Mouse (Mus musculus): ENCODE results near the gene Cpsf6. TPM values are rescaled to one million over a fixed set of nuclear protein-coding genes. Genes with fewer than 3 reads are reported as not detected.

The Cpsf6 gene
- total RNA-seq, 2 experiments from 2014 or later: 107 to 114 TPM

DNA sequence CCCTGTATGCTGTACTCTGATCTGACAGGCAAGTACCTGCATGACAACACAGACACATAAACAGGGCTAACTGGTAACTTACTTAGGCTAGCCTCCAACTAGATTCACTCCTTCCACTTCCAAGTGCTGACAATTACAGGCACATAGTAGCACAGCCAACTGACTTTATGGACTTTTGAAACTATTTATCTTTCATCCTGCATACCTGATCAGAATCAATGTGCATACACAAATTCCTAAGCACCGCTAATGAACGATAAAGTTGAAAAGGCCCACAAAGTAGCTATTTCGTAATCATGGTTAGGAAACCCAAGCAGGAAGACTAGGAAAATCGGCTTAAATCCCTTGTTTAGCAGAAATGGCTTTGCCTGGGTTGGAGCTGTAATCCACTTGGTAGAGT is 36.8 kb downstream of the Cpsf6 start:
- DNase-seq (ENCODE audit: low spot score in 2 of 2): no peak

DNA sequence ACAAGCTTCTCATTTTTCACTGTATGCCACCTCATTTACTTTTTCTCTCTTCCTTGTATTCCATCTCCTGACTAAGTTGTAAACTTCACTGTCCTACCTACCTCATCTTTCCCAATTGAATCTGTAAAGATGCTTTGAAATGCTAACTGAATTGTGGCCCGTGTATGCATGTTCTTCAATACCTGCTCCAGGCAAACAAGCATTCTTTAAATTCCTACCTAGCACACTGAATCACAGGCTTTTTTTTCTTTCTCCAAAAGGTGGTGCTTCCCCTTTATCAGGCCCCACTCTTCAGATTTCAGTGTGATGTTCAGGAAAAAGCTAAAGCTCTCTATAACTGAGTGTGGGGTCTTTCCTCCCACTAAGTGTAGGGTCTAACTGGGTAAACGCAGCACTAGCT is 37.4 kb downstream of the Cpsf6 start:
- DNase-seq (ENCODE audit: low spot score in 2 of 2): no peak

- no peak for DNase-seq (ENCODE audit: low spot score in 2 of 2)
Observed at GRCm38 (mm10) chr10:117341029-117341428, 38.8 kb downstream of the Cpsf6 start.

DNA sequence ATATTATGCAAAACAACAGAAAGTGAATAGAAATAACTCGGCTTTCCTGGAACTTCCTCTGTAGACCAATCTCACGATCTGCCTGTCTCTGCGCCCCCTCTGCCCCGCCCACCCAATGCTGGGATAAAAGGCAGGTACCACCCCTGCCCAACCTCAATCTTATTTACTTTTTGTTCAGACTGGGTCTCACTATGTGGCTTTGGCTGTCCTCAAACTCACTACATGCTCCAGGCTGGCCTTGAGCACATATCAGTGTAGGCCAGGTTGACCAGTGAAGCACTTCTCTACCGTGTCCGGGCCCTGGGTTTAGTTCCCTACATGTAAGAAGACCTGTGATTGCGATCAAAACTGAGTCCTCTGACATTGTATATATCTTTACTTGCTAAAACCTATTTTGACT is 40.6 kb downstream of the Cpsf6 start:
- DNase-seq (ENCODE audit: low spot score in 2 of 2): no peak

GRCm38 (mm10) chr10:117337946-117338345 is 41.9 kb downstream of the Cpsf6 start:
- DNase-seq (ENCODE audit: low spot score in 2 of 2): no peak

GRCm38 (mm10) chr10:117335649-117336048 is 44.2 kb downstream of the Cpsf6 start:
- DNase-seq (ENCODE audit: low spot score in 2 of 2): no peak

GRCm38 (mm10) chr10:117330521-117330920 is 49.3 kb downstream of the Cpsf6 start:
- DNase-seq (ENCODE audit: low spot score in 2 of 2): no peak

DNA sequence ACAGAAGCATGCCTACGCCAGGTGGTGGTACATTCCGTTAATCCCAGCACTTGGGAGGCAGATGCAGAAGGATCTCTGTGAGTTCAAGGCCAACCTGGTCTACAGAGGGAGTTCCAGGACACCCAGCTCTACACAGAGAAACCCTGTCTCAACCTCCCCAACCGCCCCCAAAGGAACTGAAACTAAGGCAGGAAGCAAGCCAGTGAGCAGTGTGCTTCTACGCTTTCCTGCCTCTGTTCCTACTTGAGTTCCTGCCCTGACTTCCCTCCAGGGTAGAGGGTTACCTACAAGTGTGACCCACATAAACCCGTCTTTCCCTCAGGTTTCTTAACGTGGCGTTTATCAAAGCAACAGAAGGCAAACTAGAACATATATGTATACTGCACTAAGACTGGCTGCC is 56.0 kb downstream of the Cpsf6 start:
- DNase-seq (ENCODE audit: low spot score in 2 of 2): no peak

- no peak for DNase-seq (ENCODE audit: low spot score in 2 of 2)
Observed at GRCm38 (mm10) chr10:117322630-117323029, 57.2 kb downstream of the Cpsf6 start.

GRCm38 (mm10) chr10:117320571-117320981 is 59.2 kb downstream of the Cpsf6 start:
- no peak for DNase-seq (ENCODE audit: low spot score in 2 of 2)

DNA sequence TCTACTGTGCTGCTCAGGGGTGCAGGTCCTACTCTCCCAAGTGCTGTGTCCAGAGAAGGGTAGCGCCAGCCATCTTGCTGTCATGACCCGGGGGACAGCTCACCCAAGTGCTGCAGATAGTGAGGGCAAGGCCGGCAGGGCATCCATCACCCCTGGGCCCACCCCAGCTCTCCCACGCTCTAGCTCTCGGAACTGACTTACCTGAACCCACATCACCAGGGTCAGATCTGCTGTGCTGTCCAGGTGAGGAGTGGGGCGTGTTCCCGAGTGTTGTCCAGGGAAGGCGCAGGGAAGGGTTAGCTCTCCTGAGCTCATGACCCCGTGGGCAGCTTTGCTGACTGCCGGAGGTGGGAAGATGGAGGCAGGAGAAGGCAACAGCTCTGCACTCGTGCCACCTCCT is 63.4 kb downstream of the Cpsf6 start:
- DNase-seq (ENCODE audit: low spot score in 2 of 2): no peak

- no peak for DNase-seq (ENCODE audit: low spot score in 2 of 2)
Observed at GRCm38 (mm10) chr10:117313133-117313532, 66.7 kb downstream of the Cpsf6 start.

GRCm38 (mm10) chr10:117312168-117312567 is 67.6 kb downstream of the Cpsf6 start:
- no peak for DNase-seq (ENCODE audit: low spot score in 2 of 2)

DNA sequence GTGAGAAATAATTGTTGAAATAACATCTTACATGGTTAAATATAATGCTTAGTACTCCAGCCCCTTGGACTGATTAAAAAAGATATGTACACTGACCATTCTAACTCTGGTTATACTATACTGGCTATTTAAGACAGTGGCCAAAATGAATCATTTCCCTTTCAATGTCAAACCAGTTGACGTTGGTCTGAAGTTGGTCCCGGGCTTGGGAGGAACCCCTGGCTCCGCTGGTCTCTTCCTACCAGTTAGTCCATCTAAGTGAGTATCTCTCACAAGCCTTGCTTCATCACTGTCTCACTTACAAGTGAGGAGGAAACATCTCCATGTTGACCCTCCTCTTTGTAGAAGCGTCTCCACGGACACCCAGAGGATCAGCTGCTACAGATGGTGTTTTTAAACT is 75.4 kb downstream of the Cpsf6 start:
- no peak for DNase-seq (ENCODE audit: low spot score in 2 of 2)

DNA sequence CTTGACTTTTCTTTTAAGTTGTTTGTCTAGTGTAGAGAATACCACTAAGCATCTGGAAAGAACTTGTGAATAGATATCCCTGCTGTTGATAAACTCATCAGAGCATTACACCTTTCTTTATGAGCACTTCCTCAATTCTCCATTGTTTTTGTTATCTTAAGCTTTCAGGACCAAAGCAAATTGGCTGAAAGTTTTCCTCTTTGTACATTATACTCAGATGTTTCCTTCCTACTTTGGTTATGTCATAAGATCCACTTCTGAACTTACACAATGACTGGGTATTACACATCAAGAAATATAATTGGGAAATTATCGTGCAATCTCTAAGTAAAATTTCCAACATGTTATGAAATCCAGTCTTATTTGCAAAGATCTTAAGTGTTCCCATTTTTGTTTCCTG is 78.1 kb downstream of the Cpsf6 start:
- no peak for DNase-seq (ENCODE audit: low spot score in 2 of 2)

GRCm38 (mm10) chr10:117299901-117300520 is 79.8 kb downstream of the Cpsf6 start:
- DNase-seq (ENCODE audit: low spot score in 2 of 2): no peak

DNA sequence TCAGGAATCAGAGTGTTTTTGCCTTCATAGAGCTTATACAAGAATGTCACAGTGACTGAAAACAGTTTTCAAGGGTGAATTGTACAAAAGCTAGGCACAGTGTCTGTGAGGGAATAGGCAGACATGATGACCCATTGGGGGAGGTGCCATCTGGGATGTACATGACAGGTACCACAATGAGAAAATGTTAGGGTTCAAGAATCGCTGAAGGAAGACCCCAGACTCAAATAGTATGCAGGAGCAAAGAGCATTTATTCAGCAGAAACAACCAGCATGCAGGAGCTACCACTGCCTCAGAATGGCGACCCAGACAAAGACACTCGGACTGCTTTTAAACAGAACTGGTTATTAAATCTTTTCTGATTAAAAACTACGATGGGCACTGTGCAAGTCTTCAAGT is 80.7 kb downstream of the Cpsf6 start:
- no peak for DNase-seq (ENCODE audit: low spot score in 2 of 2)

DNA sequence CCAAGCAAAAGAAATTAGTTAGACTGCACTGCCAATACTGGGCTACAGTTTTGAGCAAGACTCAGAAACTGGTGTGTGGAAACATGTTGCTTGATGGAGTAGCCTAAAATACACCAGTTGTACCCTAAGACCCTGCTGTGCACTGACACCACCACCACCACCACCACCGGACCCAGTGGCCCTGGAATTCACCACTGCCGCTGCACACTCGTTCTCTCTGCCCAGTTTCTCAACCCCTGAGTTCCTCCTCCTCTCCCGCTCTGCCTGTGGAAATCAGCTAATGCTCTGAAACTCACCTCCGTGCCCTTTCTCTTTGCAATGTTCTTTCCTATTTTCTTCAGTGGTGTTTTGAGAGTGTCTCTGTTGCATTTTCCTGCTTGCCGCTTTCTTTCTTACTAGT is 81.5 kb downstream of the Cpsf6 start:
- DNase-seq (ENCODE audit: low spot score in 2 of 2): no peak

Other genes with a start within 250 kb of the Cpsf6 start
- 10 to 100 TPM; 28.0 to 30.0 TPM for gene Frs2, start 231.5 kb downstream of the Cpsf6 start, total RNA-seq (2021)
- gene Yeats4, start 155.5 kb downstream of the Cpsf6 start, total RNA-seq (2021): 10 to 100 TPM; 44.1 to 46.6 TPM
- gene 9530003J23Rik, start 141.3 kb downstream of the Cpsf6 start, total RNA-seq (2021): not detected
- gene Lyz2, start 97.7 kb downstream of the Cpsf6 start, total RNA-seq (2021): 1 to 10 TPM; 7.3 to 7.9 TPM
- gene Lyz1, start 87.1 kb downstream of the Cpsf6 start, total RNA-seq (2021): under 1 TPM; 0.72 to 0.88 TPM
- 1 to 10 TPM; 7.7 to 7.8 TPM for gene Cpm, start 249.5 kb upstream of the Cpsf6 start, total RNA-seq (2021)

All from layer of hippocampus, postnatal 14 days (tissue).